Mouse (Mus musculus): Measurements from ENCODE around the gene Alg14. TPM values are rescaled to one million over a fixed set of nuclear protein-coding genes. Genes with fewer than 3 reads are reported as not detected.

Gene Alg14
- total and polyA plus RNA-seq, 3 experiments: 6.0 to 10.2 (median 6.3) TPM

DNA sequence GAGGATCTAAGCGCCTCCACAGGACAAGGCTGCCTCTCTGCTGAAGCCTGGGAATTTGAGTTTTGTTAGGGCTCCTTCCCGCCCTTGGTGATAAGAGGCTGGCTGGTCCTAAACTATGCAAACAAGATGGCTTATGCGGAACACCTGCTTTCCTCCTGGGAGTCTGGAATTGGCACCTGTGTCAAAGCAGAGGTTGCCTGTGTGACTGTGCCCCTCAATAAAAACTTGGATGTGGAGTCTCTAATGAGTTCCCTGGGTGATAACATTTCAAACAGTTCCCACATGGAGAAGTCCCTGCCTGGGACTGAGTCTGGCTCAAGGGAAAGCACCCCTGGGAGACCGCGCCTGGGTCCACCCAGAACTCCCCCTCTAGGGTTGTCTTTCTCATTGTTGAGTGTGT, 113.5 kb downstream of the Alg14 start:
- dilution Hi-C loops (cut with MboI; ENCODE audit: extremely low pct_ligation_motif_present, extremely low pct_unique_long_range_greater_than_20kb, low sequenced_read_pairs) (no loop called here), in situ Hi-C loops (cut with MboI; ENCODE audit: low pct_ligation_motif_present, low pct_unique_long_range_greater_than_20kb, low sequenced_read_pairs) (no loop called here)
- H3K4me1 ChIP-seq (ENCODE audit: control insufficient read depth in 1 of 2, insufficient read depth in 2 of 2): peaks cover 0 to 4% of the 10 kb centered on the region in 2 experiments; a peak in 1 of 4 replicates
- no peak for DNase-seq (ENCODE audit: extremely low read depth)
- TF ChIP-seq POLR2AphosphoS2 (IDR thresholded peaks at IDR 0.05; ENCODE audit: low read depth, low read length): no peak
- no peak for TF ChIP-seq JUND (conservative IDR thresholded peaks at IDR 0.05; ENCODE audit: low read depth, low read length)
- no peak for TF ChIP-seq TBP (conservative IDR thresholded peaks at IDR 0.05; ENCODE audit: low read depth, low read length)
- no peak for TF ChIP-seq UBTF (IDR thresholded peaks at IDR 0.05; ENCODE audit: low read depth, low read length)
- TF ChIP-seq POLR2A (IDR thresholded peaks at IDR 0.05; ENCODE audit: low read depth, low read length): no peak
- no peak for TF ChIP-seq KAT2A (IDR thresholded peaks at IDR 0.05; ENCODE audit: insufficient replicate concordance, low read length)
- TF ChIP-seq MAX (IDR thresholded peaks at IDR 0.05; ENCODE audit: low read length): no peak
- TF ChIP-seq ZKSCAN1 (IDR thresholded peaks at IDR 0.05; ENCODE audit: borderline replicate concordance, low read depth, low read length): no peak
- no peak for TF ChIP-seq RAD21 (IDR thresholded peaks at IDR 0.05; ENCODE audit: low read depth, low read length)
- no peak overlapping the region for H3K9ac ChIP-seq (ENCODE audit: insufficient read depth, low read depth)
- H3K4me2 ChIP-seq (ENCODE audit: insufficient read depth, low read depth, poor library complexity, severe bottlenecking): no peak overlapping the region
- no peaks in the 10 kb centered on the region for H3K27me3 ChIP-seq (replicated peaks)
- no peak overlapping the region for H3K4me3 ChIP-seq (replicated peaks in 1 of 3; ENCODE audit: low read depth in 2 of 3, low read length in 2 of 3, poor library complexity in 1 of 3)
- H3K79me2 ChIP-seq (replicated peaks; ENCODE audit: control insufficient read depth, extremely low read depth, insufficient read depth, poor library complexity, severe bottlenecking): no peaks in the 10 kb centered on the region
- no peak overlapping the region for H3K27ac ChIP-seq (ENCODE audit: insufficient read depth, low read depth)
- no peaks in the 10 kb centered on the region for H3K36me3 ChIP-seq (replicated peaks in 1 of 2; ENCODE audit: control insufficient read depth in 1 of 2, insufficient read depth in 1 of 2, low read length in 1 of 2)
- no peaks in the 10 kb centered on the region for H3K9me3 ChIP-seq (replicated peaks; ENCODE audit: low read length)

GRCm38 (mm10) chr3:121407417-121407816, 115.8 kb downstream of the Alg14 start:
- H3K4me2 ChIP-seq (ENCODE audit: insufficient read depth, low read depth, poor library complexity, severe bottlenecking): no peak overlapping the region
- no peak overlapping the region for H3K9ac ChIP-seq (ENCODE audit: insufficient read depth, low read depth)
- TF ChIP-seq E2F4 (IDR thresholded peaks at IDR 0.05; ENCODE audit: insufficient replicate concordance, low read depth, low read length) (no peak), TBP (conservative IDR thresholded peaks at IDR 0.05; ENCODE audit: low read depth, low read length) (no peak), CHD2 (IDR thresholded peaks at IDR 0.05; ENCODE audit: low read length) (no peak), MEF2A (IDR thresholded peaks at IDR 0.05; ENCODE audit: borderline replicate concordance, low read depth, low read length) (no peak), CTCF (conservative IDR thresholded peaks at IDR 0.05 in 1 of 2, IDR thresholded peaks at IDR 0.05 in 1 of 2; ENCODE audit: low read depth in 2 of 2, low read length in 2 of 2) (no peak), NELFE (IDR thresholded peaks at IDR 0.05; ENCODE audit: low read depth, low read length) (no peak), ETS1 (conservative IDR thresholded peaks at IDR 0.05; ENCODE audit: low read depth, low read length) (no peak), SMC3 (IDR thresholded peaks at IDR 0.05; ENCODE audit: low read depth, low read length) (no peak), BHLHE40 (IDR thresholded peaks at IDR 0.05; ENCODE audit: low read depth, low read length) (no peak), ZNF384 (IDR thresholded peaks at IDR 0.05; ENCODE audit: low read depth, low read length) (no peak), POLR2AphosphoS2 (IDR thresholded peaks at IDR 0.05; ENCODE audit: low read depth, low read length) (no peak), ZC3H11A (IDR thresholded peaks at IDR 0.05; ENCODE audit: low read depth, low read length) (no peak), USF1 (IDR thresholded peaks at IDR 0.05; ENCODE audit: low read depth, low read length) (no peak), MXI1 (IDR thresholded peaks at IDR 0.05; ENCODE audit: low read depth, low read length) (no peak), IRF4 (IDR thresholded peaks at IDR 0.05; ENCODE audit: low read depth, low read length) (no peak), KAT2A (IDR thresholded peaks at IDR 0.05; ENCODE audit: insufficient replicate concordance, low read length) (no peak), MAFK (IDR thresholded peaks at IDR 0.05; ENCODE audit: insufficient replicate concordance, low read length) (no peak)
- peaks cover 0 to 4% of the 10 kb centered on the region in 2 experiments; a peak in 1 of 4 replicates for H3K4me1 ChIP-seq (ENCODE audit: control insufficient read depth in 1 of 2, insufficient read depth in 2 of 2)
- in situ Hi-C loops (cut with MboI; ENCODE audit: low pct_ligation_motif_present, low pct_unique_long_range_greater_than_20kb, low sequenced_read_pairs): no loop called here
- no peak overlapping the region for H3K4me3 ChIP-seq (replicated peaks in 1 of 3; ENCODE audit: low read depth in 2 of 3, low read length in 2 of 3, poor library complexity in 1 of 3)
- no peak for DNase-seq (ENCODE audit: extremely low read depth)
- dilution Hi-C loops (cut with MboI; ENCODE audit: extremely low pct_ligation_motif_present, extremely low pct_unique_long_range_greater_than_20kb, low sequenced_read_pairs): no loop called here
- no peaks in the 10 kb centered on the region for H3K79me2 ChIP-seq (replicated peaks; ENCODE audit: control insufficient read depth, extremely low read depth, insufficient read depth, poor library complexity, severe bottlenecking)
- no peaks in the 10 kb centered on the region for H3K36me3 ChIP-seq (replicated peaks in 1 of 2; ENCODE audit: control insufficient read depth in 1 of 2, insufficient read depth in 1 of 2, low read length in 1 of 2)
- no peak overlapping the region for H3K27ac ChIP-seq (ENCODE audit: insufficient read depth, low read depth)
- H3K27me3 ChIP-seq (replicated peaks): no peaks in the 10 kb centered on the region
- H3K9me3 ChIP-seq (replicated peaks; ENCODE audit: low read length): no peaks in the 10 kb centered on the region
